Mouse (Mus musculus) testis, adult 2 months (tissue): ENCODE results near the gene Lingo1. TPM values are rescaled to one million over a fixed set of nuclear protein-coding genes. Genes with fewer than 3 reads are reported as not detected.

Source experiments
- H3K27ac ChIP-seq: fragments of 200-500 bp; 2 replicates; pipeline ENCODE4 v1.5.1; 2012; ENCODE audit warnings: low read depth, low read length; ENCODE audit not compliant: control insufficient read depth, insufficient read depth
- H3K27me3 ChIP-seq: fragments of 200-500 bp; 2 replicates; pipeline ENCODE4 v1.6.1; 2012; ENCODE audit warnings: mild to moderate bottlenecking, low read length, moderate library complexity; ENCODE audit not compliant: control insufficient read depth, insufficient read depth
- H3K36me3 ChIP-seq: fragments of 200-500 bp; 2 replicates; pipeline ENCODE4 v1.6.1; 2012; ENCODE audit warnings: mild to moderate bottlenecking, low read length; ENCODE audit not compliant: control insufficient read depth, insufficient read depth
- H3K4me1 ChIP-seq: fragments of 200-500 bp; 2 replicates; pipeline ENCODE4 v1.6.1; 2012; ENCODE audit warnings: low read length; ENCODE audit not compliant: control insufficient read depth, insufficient read depth
- H3K4me3 ChIP-seq: fragments of 200-500 bp; 2 replicates; pipeline ENCODE4 v1.5.1; 2012; ENCODE audit warnings: low read depth, mild to moderate bottlenecking, low read length, moderate library complexity, mixed read lengths; ENCODE audit not compliant: control insufficient read depth
- CTCF ChIP-seq: fragments of 200-500 bp; IDR thresholded peaks from 2 replicates; pipeline ENCODE4 v1.5.1; 2012; ENCODE audit warnings: low read depth, mild to moderate bottlenecking, inconsistent platforms, low read length, moderate library complexity; ENCODE audit not compliant: control insufficient read depth, insufficient read depth, insufficient replicate concordance
- POLR2A ChIP-seq: fragments of 200-500 bp; IDR thresholded peaks from 2 replicates; pipeline ENCODE4 v1.6.1; 2012; ENCODE audit warnings: low read depth, mild to moderate bottlenecking, inconsistent platforms, low read length, moderate library complexity; ENCODE audit not compliant: control insufficient read depth
- polyA plus RNA-seq: library from polyadenylated mRNA; depleted of rRNA; stranded (reverse); fragments of >200 nt; gene quantifications from 2 replicates; pipeline ENCODE4 v1.2.3, GENCODE M21; 2012

Gene Lingo1
- polyA plus RNA-seq, 1 experiment: 6.8 TPM

GRCm38 (mm10) chr9:56655167-56655566 is 141.1 kb downstream of the Lingo1 start:
- Histone ChIP-seq H3K4me3 (no peak overlapping the region), H3K4me1 (peaks cover 2% of the 10 kb centered on the region; the same call in 1 of the 2 replicates), H3K27me3 (no peaks in the 10 kb centered on the region), H3K36me3 (no peaks in the 10 kb centered on the region), H3K27ac (no peak overlapping the region)
- TF ChIP-seq POLR2A: no peak
- TF ChIP-seq CTCF: no peak

GRCm38 (mm10) chr9:56652551-56652950 is 143.7 kb downstream of the Lingo1 start:
- no peak for TF ChIP-seq POLR2A
- TF ChIP-seq CTCF: no peak

DNA sequence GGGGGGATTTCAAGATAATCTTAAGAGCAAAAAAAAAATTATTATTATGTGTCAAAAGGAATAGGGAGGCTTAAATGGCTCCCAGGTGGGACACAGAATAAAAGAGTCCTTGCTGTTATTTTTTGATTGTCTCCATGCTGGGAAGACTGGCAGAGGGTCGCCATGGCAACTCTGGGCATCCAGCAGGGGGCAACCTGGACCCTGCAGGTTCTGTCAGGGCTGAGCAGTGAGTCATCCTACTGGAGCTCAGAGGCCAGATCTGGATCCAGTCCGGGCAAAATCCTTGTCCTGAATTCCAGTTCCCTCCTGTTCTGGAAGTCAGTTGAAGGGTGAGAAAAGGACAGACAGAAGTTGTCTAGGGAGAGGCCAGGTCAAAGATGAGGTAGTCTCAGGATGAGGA is 144.7 kb downstream of the Lingo1 start:
- no peak for TF ChIP-seq POLR2A
- TF ChIP-seq CTCF: no peak
- H3K27ac ChIP-seq: no peak overlapping the region

More at GRCm38 (mm10) chr9:56652551-56652950, 143.7 kb downstream of the Lingo1 start:
- Histone ChIP-seq H3K4me1 (peaks cover 2% of the 10 kb centered on the region; the same call in 1 of the 2 replicates), H3K27ac (no peak overlapping the region), H3K36me3 (no peaks in the 10 kb centered on the region), H3K27me3 (no peaks in the 10 kb centered on the region), H3K4me3 (no peak overlapping the region)

DNA sequence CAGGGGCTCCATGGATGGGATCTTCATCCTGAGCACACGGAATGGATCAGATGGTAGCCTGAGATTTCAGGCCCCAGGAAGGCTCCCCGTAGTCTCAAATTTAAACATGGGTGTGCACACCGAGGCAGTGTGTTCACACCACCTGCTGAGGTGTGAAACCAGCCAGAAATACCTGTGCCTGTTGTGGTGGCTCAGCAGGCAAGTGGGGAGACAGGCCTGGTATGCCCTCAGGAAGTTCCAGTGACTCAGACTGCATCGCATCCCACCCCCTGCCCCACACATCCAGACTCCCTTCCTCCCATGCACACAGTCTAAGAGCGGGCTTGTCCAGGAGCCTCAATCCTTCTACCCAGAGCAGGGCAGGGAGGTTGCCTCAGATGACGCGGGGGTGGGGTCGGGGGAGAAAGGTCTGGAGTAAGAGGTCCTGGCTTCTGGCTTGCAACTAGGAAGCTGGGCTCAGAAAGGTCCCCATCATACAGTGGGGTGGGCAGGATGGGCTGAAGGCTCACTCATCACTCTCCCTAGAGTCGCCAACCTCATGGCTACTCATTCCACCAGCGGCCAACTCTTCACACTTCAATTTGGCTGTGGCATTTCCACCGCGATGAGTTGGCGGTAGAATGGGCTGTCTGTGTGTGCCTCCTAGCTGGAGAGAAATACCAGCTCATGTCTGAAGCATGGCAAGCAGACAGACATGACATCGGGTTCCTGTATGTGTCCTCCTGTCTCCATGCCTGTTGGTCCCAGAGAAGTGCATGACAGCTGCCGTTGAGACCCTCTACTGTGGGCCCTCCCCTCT is 149.8 kb downstream of the Lingo1 start:
- Histone ChIP-seq H3K36me3 (no peaks in the 10 kb centered on the region), H3K27ac (no peak overlapping the region), H3K4me3 (no peak overlapping the region), H3K27me3 (no peaks in the 10 kb centered on the region), H3K4me1 (peaks cover 2% of the 10 kb centered on the region)
- TF ChIP-seq POLR2A: no peak

More for the DNA sequence above, 144.7 kb downstream of the Lingo1 start:
- H3K36me3 ChIP-seq: no peaks in the 10 kb centered on the region
- H3K4me1 ChIP-seq: peaks cover 2% of the 10 kb centered on the region
- no peaks in the 10 kb centered on the region for H3K27me3 ChIP-seq
- no peak overlapping the region for H3K4me3 ChIP-seq

GRCm38 (mm10) chr9:56643474-56643873 is 152.8 kb downstream of the Lingo1 start:
- TF ChIP-seq POLR2A: no peak
- TF ChIP-seq CTCF: no peak
- Histone ChIP-seq H3K4me3 (no peak overlapping the region), H3K36me3 (no peaks in the 10 kb centered on the region), H3K27ac (no peak overlapping the region), H3K4me1 (peaks cover 2% of the 10 kb centered on the region), H3K27me3 (no peaks in the 10 kb centered on the region)

GRCm38 (mm10) chr9:56638226-56638905 is 157.9 kb downstream of the Lingo1 start:
- TF ChIP-seq POLR2A (no peak), CTCF (peak; percentile 48; the same call in 1 of the 2 replicates)
- Histone ChIP-seq H3K4me3 (no peak overlapping the region), H3K27ac (no peak overlapping the region), H3K4me1 (peaks cover 7% of the 10 kb centered on the region), H3K36me3 (no peaks in the 10 kb centered on the region), H3K27me3 (no peaks in the 10 kb centered on the region; the same call in 1 of the 2 replicates)

GRCm38 (mm10) chr9:56637403-56637857 is 158.8 kb downstream of the Lingo1 start:
- Histone ChIP-seq H3K4me1 (peaks cover 7% of the 10 kb centered on the region), H3K27ac (no peak overlapping the region), H3K27me3 (no peaks in the 10 kb centered on the region; the same call in 1 of the 2 replicates), H3K4me3 (no peak overlapping the region), H3K36me3 (no peaks in the 10 kb centered on the region)
- TF ChIP-seq CTCF (no peak), POLR2A (no peak)
